22 mouse cellular contexts compared by ENCODE assay signal in the genomic region with DNA sequence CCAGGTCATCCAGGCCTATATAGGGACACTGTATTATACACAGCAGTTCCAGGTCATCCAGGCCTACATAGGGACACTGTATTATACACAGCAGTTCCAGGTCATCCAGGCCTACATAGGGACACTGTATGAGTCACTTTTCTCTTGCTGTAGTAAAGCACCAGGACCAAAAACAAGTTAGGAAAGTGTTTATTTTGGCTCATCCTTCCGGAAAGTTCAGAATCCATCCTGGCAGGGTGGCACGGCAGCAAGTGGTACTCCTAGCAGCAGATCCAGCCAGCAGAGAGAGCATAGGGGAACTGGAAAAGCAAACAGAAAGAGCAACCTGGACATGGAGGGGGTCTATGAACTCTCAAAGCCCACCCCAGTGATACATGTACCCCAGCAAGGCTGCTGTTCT. TPM values are rescaled to one million over a fixed set of nuclear protein-coding genes. Genes with fewer than 3 reads are reported as not detected.
DNase-seq lines count a peak whose midpoint lies in the region; ATAC-seq and TF ChIP-seq lines count a peak whose summit lies in the region.
"Had no signal": no experiment of that assay in that cellular context is flagged by ENCODE, and none has a peak within 500 bp of the region (broad histone marks: within the 10 kb centered on the region; RNA-seq: fewer than 3 reads in every experiment).

No protein-coding gene starts in this region.

- DNase-seq in kidney, adult 2 months = peak; percentile 48
- DNase-seq in kidney, adult 11 months = no peak
- peak; percentile 9 to 11 for DNase-seq in kidney, postnatal 36 days
- no peak for DNase-seq in liver, postnatal 0 days
- no peak for DNase-seq in liver, embryonic 11.5 days (ENCODE audit: low spot score)
- DNase-seq in fat pad, adult 2 months (ENCODE audit: extremely low read depth, low read depth, low spot score) = peak; percentile 21
- DNase-seq in cerebellum, adult 18-20 months = no peak
- DNase-seq: adrenal gland, postnatal 10 days; adrenal gland, postnatal 25 days; cerebellum, adult 11-12 months; cerebellum, adult 8-10 months; cerebellum, adult 9-11 months; cerebellum, postnatal 14 days; cerebellum, postnatal 36 days; embryo, embryonic 11 days; forebrain, postnatal 0 days had no signal

- TF ChIP-seq POLR2A in kidney, adult 2 months (IDR thresholded peaks at IDR 0.05; ENCODE audit: low read depth, low read length) = no peak

- H3K27ac ChIP-seq in kidney, adult 2 months (ENCODE audit: insufficient read depth, low read depth, low read length) = no peak overlapping the region
- no peak overlapping the region for H3K27ac ChIP-seq in kidney, embryonic 16.5 days (ENCODE audit: low read length)
- H3K27ac ChIP-seq in liver, postnatal 0 days (ENCODE audit: low read depth) = no peak overlapping the region
- no peak overlapping the region for H3K27ac ChIP-seq in liver, embryonic 11.5 days (ENCODE audit: low read depth, low read length)
- H3K27ac ChIP-seq: embryonic facial prominence, embryonic 13.5 days; embryonic facial prominence, embryonic 15.5 days; forebrain, embryonic 13.5 days; forebrain, embryonic 15.5 days had no signal

- H3K27me3 ChIP-seq in kidney, adult 2 months (replicated peaks; ENCODE audit: control insufficient read depth, insufficient read depth, low read length) = no peaks in the 10 kb centered on the region
- no peaks in the 10 kb centered on the region for H3K27me3 ChIP-seq in kidney, embryonic 16.5 days (ENCODE audit: insufficient read depth, low read length)
- no peaks in the 10 kb centered on the region for H3K27me3 ChIP-seq in liver, postnatal 0 days (ENCODE audit: insufficient read depth, low read length)
- no peaks in the 10 kb centered on the region for H3K27me3 ChIP-seq in liver, embryonic 11.5 days (replicated peaks; ENCODE audit: control insufficient read depth, insufficient read depth, low read length)
- H3K27me3 ChIP-seq: embryonic facial prominence, embryonic 13.5 days; embryonic facial prominence, embryonic 15.5 days; forebrain, embryonic 13.5 days; forebrain, embryonic 15.5 days had no signal

- no peaks in the 10 kb centered on the region for H3K36me3 ChIP-seq in kidney, adult 2 months (ENCODE audit: control insufficient read depth, insufficient read depth, low read length)
- no peaks in the 10 kb centered on the region for H3K36me3 ChIP-seq in kidney, embryonic 16.5 days (ENCODE audit: insufficient read depth, low read length)
- H3K36me3 ChIP-seq in liver, postnatal 0 days (replicated peaks; ENCODE audit: insufficient read depth, low read length) = no peaks in the 10 kb centered on the region
- H3K36me3 ChIP-seq in liver, embryonic 11.5 days (ENCODE audit: control insufficient read depth, insufficient read depth, low read length) = no peaks in the 10 kb centered on the region
- H3K36me3 ChIP-seq: embryonic facial prominence, embryonic 13.5 days; embryonic facial prominence, embryonic 15.5 days; forebrain, embryonic 15.5 days had no signal

- no peaks in the 10 kb centered on the region for H3K4me1 ChIP-seq in kidney, adult 2 months (ENCODE audit: control insufficient read depth, insufficient read depth, low read length)
- H3K4me1 ChIP-seq in kidney, embryonic 16.5 days (ENCODE audit: insufficient read depth, low read length) = no peaks in the 10 kb centered on the region
- H3K4me1 ChIP-seq in liver, postnatal 0 days (ENCODE audit: insufficient read depth) = no peaks in the 10 kb centered on the region
- H3K4me1 ChIP-seq in liver, embryonic 11.5 days (replicated peaks; ENCODE audit: control insufficient read depth, insufficient read depth, low read length) = no peaks in the 10 kb centered on the region
- H3K4me1 ChIP-seq: embryonic facial prominence, embryonic 13.5 days; embryonic facial prominence, embryonic 15.5 days; forebrain, embryonic 13.5 days; forebrain, embryonic 15.5 days had no signal

- whole genome bisulfite sequencing in kidney, adult 2 months = 64% methylated on average over 2 of the region's 2 CpGs
- WGBS in kidney, embryonic 16.5 days = 70% methylated on average over 2 of the region's 2 CpGs
- WGBS in liver, postnatal 0 days (ENCODE audit: insufficient replicate concordance) = 85% methylated on average over 2 of the region's 2 CpGs
- 86% methylated on average over 2 of the region's 2 CpGs for WGBS in liver, embryonic 11.5 days

- no peak overlapping the region for H3K9ac ChIP-seq in kidney, embryonic 16.5 days (replicated peaks; ENCODE audit: low read length)
- no peak overlapping the region for H3K9ac ChIP-seq in liver, postnatal 0 days (replicated peaks)
- no peak overlapping the region for H3K9ac ChIP-seq in liver, embryonic 11.5 days (ENCODE audit: low read depth, low read length)
- H3K9ac ChIP-seq: embryonic facial prominence, embryonic 13.5 days; embryonic facial prominence, embryonic 15.5 days; forebrain, embryonic 13.5 days; forebrain, embryonic 15.5 days; forebrain, postnatal 0 days had no signal

- ATAC-seq in kidney, embryonic 16.5 days (ENCODE audit: low FRiP score, low TSS enrichment) = no peak
- peak; percentile 48; the same call in 1 of the 2 replicates for ATAC-seq in liver, postnatal 0 days
- no peak for ATAC-seq in liver, embryonic 11.5 days (replicated peaks; ENCODE audit: low FRiP score)
- ATAC-seq: forebrain, embryonic 13.5 days; forebrain, embryonic 15.5 days; forebrain, postnatal 0 days had no signal

- TF ChIP-seq EP300 in liver, postnatal 0 days (IDR thresholded peaks at IDR 0.05; ENCODE audit: low read depth) = no peak

- no peak overlapping the region for H3K4me3 ChIP-seq in kidney, adult 2 months (ENCODE audit: insufficient read depth, low read depth, low read length)
- H3K4me3 ChIP-seq in kidney, embryonic 16.5 days (ENCODE audit: low read length) = no peak overlapping the region
- no peak overlapping the region for H3K4me3 ChIP-seq in liver, postnatal 0 days (ENCODE audit: low read depth, low read length)
- H3K4me3 ChIP-seq in liver, embryonic 11.5 days (ENCODE audit: low read depth, low read length) = no peak overlapping the region
- H3K4me3 ChIP-seq: embryonic facial prominence, embryonic 13.5 days; embryonic facial prominence, embryonic 15.5 days; erythroblast, embryonic 14.5 days; forebrain, embryonic 13.5 days; forebrain, embryonic 15.5 days had no signal

- no peak for TF ChIP-seq CTCF in kidney, adult 2 months (conservative IDR thresholded peaks at IDR 0.05; ENCODE audit: insufficient read depth, insufficient read length, low read depth, low read length)
- TF ChIP-seq CTCF in liver, postnatal 0 days (IDR thresholded peaks at IDR 0.05; ENCODE audit: low read depth) = no peak

- no peak overlapping the region for H3K4me2 ChIP-seq in kidney, embryonic 16.5 days (replicated peaks; ENCODE audit: low read depth, low read length)
- H3K4me2 ChIP-seq in liver, postnatal 0 days (ENCODE audit: low read depth, low read length) = no peak overlapping the region
- no peak overlapping the region for H3K4me2 ChIP-seq in liver, embryonic 11.5 days
- H3K4me2 ChIP-seq: embryonic facial prominence, embryonic 13.5 days; embryonic facial prominence, embryonic 15.5 days; forebrain, embryonic 13.5 days; forebrain, embryonic 15.5 days had no signal

- H3K9me3 ChIP-seq in kidney, embryonic 16.5 days (ENCODE audit: low read length) = no peaks in the 10 kb centered on the region
- H3K9me3 ChIP-seq in liver, postnatal 0 days (ENCODE audit: low read length) = no peaks in the 10 kb centered on the region
- H3K9me3 ChIP-seq in liver, embryonic 11.5 days (ENCODE audit: control insufficient read depth, low read length) = no peaks in the 10 kb centered on the region
- H3K9me3 ChIP-seq: embryonic facial prominence, embryonic 13.5 days; embryonic facial prominence, embryonic 15.5 days; forebrain, embryonic 13.5 days; forebrain, embryonic 15.5 days had no signal

RNA-seq across cellular contexts. Expression of gene Ino80, which starts 33.4 kb away (rescaled TPM):
- polyA plus RNA-seq in kidney, adult 2 months (2012; rRNA removed) = 6.5 and 6.7 TPM in 2 replicates
- 3.9 and 5.0 TPM in 2 replicates for polyA plus RNA-seq in kidney, embryonic 16.5 days (2015; fragmentation: Nextera tagmentation; extraction: Ambion mirVana)
- polyA plus RNA-seq in liver, postnatal 0 days (2015; fragmentation: Nextera tagmentation; extraction: Ambion mirVana) = 0.97 and 1.0 TPM in 2 replicates
- polyA plus RNA-seq in liver, embryonic 11.5 days (2014; fragmentation: Nextera tagmentation; extraction: Ambion mirVana) = 4.2 and 4.9 TPM in 2 replicates

RNA-seq across cellular contexts. Expression of gene Exd1, which starts 36.6 kb away (rescaled TPM):
- polyA plus RNA-seq in kidney, adult 2 months (2012; rRNA removed) = 0.52 and 0.56 TPM in 2 replicates
- polyA plus RNA-seq in kidney, embryonic 16.5 days (2015; fragmentation: Nextera tagmentation; extraction: Ambion mirVana) = 0.41 and 0.84 TPM in 2 replicates
- 0.18 and 0.29 TPM in 2 replicates for polyA plus RNA-seq in liver, postnatal 0 days (2015; fragmentation: Nextera tagmentation; extraction: Ambion mirVana)
- polyA plus RNA-seq in liver, embryonic 11.5 days (2014; fragmentation: Nextera tagmentation; extraction: Ambion mirVana) = 0.25 and 0.29 TPM in 2 replicates
- polyA plus RNA-seq: erythroblast, embryonic 14.5 days had no signal

RNA-seq across cellular contexts. Expression of gene Chp1, which starts 36.6 kb away (rescaled TPM):
- polyA plus RNA-seq in kidney, adult 2 months (2012; rRNA removed) = 129 and 135 TPM in 2 replicates
- polyA plus RNA-seq in kidney, embryonic 16.5 days (2015; fragmentation: Nextera tagmentation; extraction: Ambion mirVana) = 66.1 and 68.6 TPM in 2 replicates
- 146 and 149 TPM in 2 replicates for polyA plus RNA-seq in liver, postnatal 0 days (2015; fragmentation: Nextera tagmentation; extraction: Ambion mirVana)
- polyA plus RNA-seq in liver, embryonic 11.5 days (2014; fragmentation: Nextera tagmentation; extraction: Ambion mirVana) = 40.1 and 42.2 TPM in 2 replicates

Comparison
In these comparisons a context has a peak if more than half of its experiments do, and no peak if none do; other contexts are left out.
1. DNase-seq: peak in kidney, adult 2 months (single experiment), kidney, postnatal 36 days (2 of 2) and fat pad, adult 2 months (single experiment); none in kidney, adult 11 months (single experiment), liver, postnatal 0 days (single experiment), liver, embryonic 11.5 days (single experiment) and cerebellum, adult 18-20 months (0 of 2).